Comparison of ENCODE assay signal across 28 mouse cellular contexts in the genomic region with DNA sequence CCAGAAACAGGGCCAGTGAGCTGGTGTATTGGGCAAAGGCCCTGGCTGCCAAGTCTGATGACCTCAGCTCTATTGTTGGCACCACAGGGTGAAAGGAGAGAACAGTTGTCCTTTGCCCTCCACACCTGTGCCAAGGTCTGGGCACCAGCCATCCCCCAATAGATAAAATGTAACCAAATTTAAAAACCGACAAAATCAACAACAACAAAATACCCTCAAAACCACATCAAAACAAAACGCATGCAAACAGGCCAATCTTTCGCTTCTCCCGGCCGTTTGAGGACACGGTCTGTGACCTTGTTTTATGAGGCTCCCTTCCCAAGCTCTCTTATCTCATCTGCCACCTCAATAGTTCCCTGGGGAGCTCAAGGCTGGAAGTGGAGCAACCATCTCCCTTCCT. TPM values are rescaled to one million over a fixed set of nuclear protein-coding genes. Genes with fewer than 3 reads are reported as not detected.
A peak's percentile ranks its signal among the peaks of the same experiment; 100 is the strongest.
DNase-seq lines count a peak whose midpoint lies in the region; ATAC-seq and TF ChIP-seq lines count a peak whose summit lies in the region.
"Had no signal": no experiment of that assay in that cellular context is flagged by ENCODE, and none has a peak within 500 bp of the region (broad histone marks: within the 10 kb centered on the region; RNA-seq: fewer than 3 reads in every experiment).

No protein-coding gene starts in this region.

- no peak for TF ChIP-seq CTCF in liver, postnatal 0 days (IDR thresholded peaks at IDR 0.05; ENCODE audit: low read depth)
- no peak for TF ChIP-seq CTCF in small intestine, adult 2 months (IDR thresholded peaks at IDR 0.05; ENCODE audit: extremely low read depth, insufficient read length, insufficient replicate concordance, low read depth, low read length)

- WGBS in kidney, embryonic 15.5 days: 66% methylated on average over 6 of the region's 6 CpGs
- 54% methylated on average over 6 of the region's 6 CpGs for WGBS in liver, postnatal 0 days (ENCODE audit: insufficient replicate concordance)
- WGBS in liver, embryonic 11.5 days: 68% methylated on average over 6 of the region's 6 CpGs
- 22% methylated on average over 6 of the region's 6 CpGs for WGBS in small intestine, adult 2 months

- H3K4me3 ChIP-seq in kidney, embryonic 15.5 days (replicated peaks): no peak overlapping the region
- no peak overlapping the region for H3K4me3 ChIP-seq in liver, postnatal 0 days (ENCODE audit: low read depth, low read length)
- H3K4me3 ChIP-seq in liver, embryonic 11.5 days (ENCODE audit: low read depth, low read length): no peak overlapping the region
- H3K4me3 ChIP-seq in small intestine, adult 2 months (ENCODE audit: low read depth, low read length): no peak overlapping the region
- H3K4me3 ChIP-seq: hindbrain, embryonic 10.5 days; limb, embryonic 12.5 days; midbrain, embryonic 15.5 days; neural tube, embryonic 15.5 days had no signal

- peak; percentile 75 for DNase-seq in adrenal gland, adult 2 months
- DNase-seq in adrenal gland, adult 18-20 months (ENCODE audit: low spot score in 2 of 2): no peak
- DNase-seq in kidney, adult 11 months: peak; percentile 60
- DNase-seq in liver, postnatal 0 days: no peak
- no peak for DNase-seq in liver, embryonic 11.5 days (ENCODE audit: low spot score)
- no peak for DNase-seq in urinary bladder, postnatal 14 days (ENCODE audit: low spot score)
- DNase-seq: cerebellum, adult 11-12 months; cerebellum, postnatal 25 days; embryo, embryonic 11 days; lung, adult 18-20 months; spleen, adult 18-20 months; thymus, adult 2 months had no signal

- no peak overlapping the region for H3K4me2 ChIP-seq in kidney, embryonic 15.5 days
- no peak overlapping the region for H3K4me2 ChIP-seq in liver, postnatal 0 days (ENCODE audit: low read depth, low read length)
- no peak overlapping the region for H3K4me2 ChIP-seq in liver, embryonic 11.5 days
- H3K4me2 ChIP-seq: limb, embryonic 12.5 days; midbrain, embryonic 15.5 days; neural tube, embryonic 15.5 days had no signal

- no peak overlapping the region for H3K9ac ChIP-seq in kidney, embryonic 15.5 days
- H3K9ac ChIP-seq in liver, postnatal 0 days (replicated peaks): no peak overlapping the region; the same call in 1 of the 2 replicates
- H3K9ac ChIP-seq in liver, embryonic 11.5 days (ENCODE audit: low read depth, low read length): no peak overlapping the region
- H3K9ac ChIP-seq: limb, embryonic 12.5 days; midbrain, embryonic 15.5 days; neural tube, embryonic 15.5 days had no signal

- H3K4me1 ChIP-seq in kidney, embryonic 15.5 days: no peaks in the 10 kb centered on the region
- H3K4me1 ChIP-seq in liver, postnatal 0 days (ENCODE audit: insufficient read depth): peaks cover 5% of the 10 kb centered on the region
- H3K4me1 ChIP-seq in liver, embryonic 11.5 days (replicated peaks; ENCODE audit: control insufficient read depth, insufficient read depth, low read length): peaks cover 5% of the 10 kb centered on the region; the same call in 1 of the 2 replicates
- H3K4me1 ChIP-seq in small intestine, adult 2 months (ENCODE audit: control insufficient read depth, insufficient read depth, insufficient read length, low read length): peaks cover 37% of the 10 kb centered on the region
- H3K4me1 ChIP-seq: hindbrain, embryonic 10.5 days; limb, embryonic 12.5 days; midbrain, embryonic 15.5 days; neural tube, embryonic 15.5 days had no signal

- H3K27me3 ChIP-seq in kidney, embryonic 15.5 days: no peaks in the 10 kb centered on the region
- no peaks in the 10 kb centered on the region for H3K27me3 ChIP-seq in liver, postnatal 0 days (ENCODE audit: insufficient read depth, low read length)
- no peaks in the 10 kb centered on the region for H3K27me3 ChIP-seq in liver, embryonic 11.5 days (replicated peaks; ENCODE audit: control insufficient read depth, insufficient read depth, low read length)
- H3K27me3 ChIP-seq in small intestine, adult 2 months (ENCODE audit: control insufficient read depth, insufficient read depth, low read length): no peaks in the 10 kb centered on the region
- H3K27me3 ChIP-seq: midbrain, embryonic 15.5 days; neural tube, embryonic 15.5 days; Patski had no signal

- H3K9me3 ChIP-seq in kidney, embryonic 15.5 days (replicated peaks): no peaks in the 10 kb centered on the region
- no peaks in the 10 kb centered on the region for H3K9me3 ChIP-seq in liver, postnatal 0 days (ENCODE audit: low read length)
- no peaks in the 10 kb centered on the region for H3K9me3 ChIP-seq in liver, embryonic 11.5 days (ENCODE audit: control insufficient read depth, low read length)
- H3K9me3 ChIP-seq: limb, embryonic 12.5 days; midbrain, embryonic 15.5 days; neural tube, embryonic 15.5 days had no signal

- ATAC-seq in kidney, embryonic 15.5 days (replicated peaks; ENCODE audit: low FRiP score): no peak
- no peak for ATAC-seq in liver, postnatal 0 days
- ATAC-seq in liver, embryonic 11.5 days (replicated peaks; ENCODE audit: low FRiP score): no peak
- ATAC-seq: CD4-positive, CD25-positive, alpha-beta regulatory T cell, adult 4 months; forebrain, embryonic 16.5 days; hindbrain, postnatal 0 days; midbrain, embryonic 15.5 days; Patski had no signal

- TF ChIP-seq EP300 in liver, postnatal 0 days (IDR thresholded peaks at IDR 0.05; ENCODE audit: low read depth): no peak

- H3K36me3 ChIP-seq in kidney, embryonic 15.5 days: no peaks in the 10 kb centered on the region
- no peaks in the 10 kb centered on the region for H3K36me3 ChIP-seq in liver, postnatal 0 days (replicated peaks; ENCODE audit: insufficient read depth, low read length)
- H3K36me3 ChIP-seq in liver, embryonic 11.5 days (ENCODE audit: control insufficient read depth, insufficient read depth, low read length): no peaks in the 10 kb centered on the region
- H3K36me3 ChIP-seq in small intestine, adult 2 months (ENCODE audit: control insufficient read depth, insufficient read depth, low read length): no peaks in the 10 kb centered on the region
- H3K36me3 ChIP-seq: hindbrain, embryonic 10.5 days; limb, embryonic 12.5 days; midbrain, embryonic 15.5 days; neural tube, embryonic 15.5 days had no signal

- no peak for TF ChIP-seq POLR2A in small intestine, adult 2 months (IDR thresholded peaks at IDR 0.05; ENCODE audit: low read depth, low read length)

- H3K27ac ChIP-seq in kidney, embryonic 15.5 days: no peak overlapping the region
- H3K27ac ChIP-seq in liver, postnatal 0 days (ENCODE audit: low read depth): peak overlapping the region; percentile 42; the same call in 1 of the 2 replicates
- H3K27ac ChIP-seq in liver, embryonic 11.5 days (ENCODE audit: low read depth, low read length): no peak overlapping the region
- peak overlapping the region; percentile 97 for H3K27ac ChIP-seq in small intestine, adult 2 months (ENCODE audit: insufficient read depth, low read depth, low read length)
- H3K27ac ChIP-seq: hindbrain, embryonic 10.5 days; hindbrain, postnatal 0 days; limb, embryonic 12.5 days; midbrain, embryonic 15.5 days; neural tube, embryonic 15.5 days had no signal

RNA-seq across cellular contexts. Expression of a gene that starts 5.4 kb away (rescaled TPM):
- total RNA-seq in adrenal gland, adult 2 months (2021): not detected
- 0.52 and 0.55 TPM in 2 replicates for polyA plus RNA-seq in adrenal gland, adult 2 months (2012; rRNA removed)
- total RNA-seq in adrenal gland, adult 18-20 months (2021): not detected
- polyA plus RNA-seq in kidney, embryonic 15.5 days (2015; fragmentation: Nextera tagmentation; extraction: Ambion mirVana): not detected in 2 replicates
- 0.09 TPM in 1 of 2 replicates, not detected in the other for polyA plus RNA-seq in liver, postnatal 0 days (2015; fragmentation: Nextera tagmentation; extraction: Ambion mirVana)
- not detected in 2 replicates for polyA plus RNA-seq in liver, embryonic 11.5 days (2014; fragmentation: Nextera tagmentation; extraction: Ambion mirVana)
- polyA plus RNA-seq in small intestine, adult 2 months (2012; rRNA removed): 0.47 and 1.3 TPM in 2 replicates
- total RNA-seq: gastrocnemius, postnatal 4 days; hindbrain, postnatal 0 days; layer of hippocampus, postnatal 14 days; left cerebral cortex, postnatal 10 days; megakaryocyte-erythroid progenitor cell, adult 5-6 weeks had no signal
- polyA plus RNA-seq: CD4-positive, CD25-positive, alpha-beta regulatory T cell, adult 4 months; embryonic facial prominence, embryonic 14.5 days; heart, embryonic 14.5 days; hindbrain, embryonic 10.5 days; limb, embryonic 12.5 days; Patski had no signal

RNA-seq across cellular contexts. Expression of a gene that starts 14.7 kb away (rescaled TPM):
- total RNA-seq in adrenal gland, adult 2 months (2021): under 1 TPM in 1 of 2 experiments, not detected in 1; 0.86 TPM
- 0.71 and 1.3 TPM in 2 replicates for polyA plus RNA-seq in adrenal gland, adult 2 months (2012; rRNA removed)
- not detected for total RNA-seq in adrenal gland, adult 18-20 months (2021)
- polyA plus RNA-seq in kidney, embryonic 15.5 days (2015; fragmentation: Nextera tagmentation; extraction: Ambion mirVana): 0.16 TPM in 1 of 2 replicates, not detected in the other
- polyA plus RNA-seq in liver, postnatal 0 days (2015; fragmentation: Nextera tagmentation; extraction: Ambion mirVana): 0.18 and 0.19 TPM in 2 replicates
- polyA plus RNA-seq in liver, embryonic 11.5 days (2014; fragmentation: Nextera tagmentation; extraction: Ambion mirVana): not detected in 2 replicates
- polyA plus RNA-seq in small intestine, adult 2 months (2012; rRNA removed): 0.13 TPM in 1 of 2 replicates, not detected in the other
- total RNA-seq: gastrocnemius, postnatal 4 days; megakaryocyte-erythroid progenitor cell, adult 5-6 weeks had no signal
- polyA plus RNA-seq: CD4-positive, CD25-positive, alpha-beta regulatory T cell, adult 4 months; heart, embryonic 14.5 days had no signal

RNA-seq across cellular contexts. Expression of a gene that starts 21.3 kb away (rescaled TPM):
- not detected for total RNA-seq in adrenal gland, adult 2 months (2021)
- polyA plus RNA-seq in adrenal gland, adult 2 months (2012; rRNA removed): not detected in 2 replicates
- total RNA-seq in adrenal gland, adult 18-20 months (2021): not detected
- 0.09 TPM in 1 of 2 replicates, not detected in the other for polyA plus RNA-seq in kidney, embryonic 15.5 days (2015; fragmentation: Nextera tagmentation; extraction: Ambion mirVana)
- not detected in 2 replicates for polyA plus RNA-seq in liver, postnatal 0 days (2015; fragmentation: Nextera tagmentation; extraction: Ambion mirVana)
- polyA plus RNA-seq in liver, embryonic 11.5 days (2014; fragmentation: Nextera tagmentation; extraction: Ambion mirVana): not detected in 2 replicates
- polyA plus RNA-seq in small intestine, adult 2 months (2012; rRNA removed): not detected in 2 replicates
- total RNA-seq: gastrocnemius, postnatal 4 days; hindbrain, postnatal 0 days; layer of hippocampus, postnatal 14 days; left cerebral cortex, postnatal 10 days; megakaryocyte-erythroid progenitor cell, adult 5-6 weeks had no signal
- polyA plus RNA-seq: CD4-positive, CD25-positive, alpha-beta regulatory T cell, adult 4 months; forebrain, embryonic 16.5 days; heart, embryonic 14.5 days; hindbrain, embryonic 10.5 days; hindbrain, postnatal 0 days; limb, embryonic 12.5 days; midbrain, embryonic 15.5 days; neural tube, embryonic 15.5 days had no signal

RNA-seq across cellular contexts. Expression of a gene that starts 43.9 kb away (rescaled TPM):
- total RNA-seq in adrenal gland, adult 2 months (2021): 10 to 100 TPM; 26.7 to 34.1 TPM
- 155 and 161 TPM in 2 replicates for polyA plus RNA-seq in adrenal gland, adult 2 months (2012; rRNA removed)
- 10 to 100 TPM; 21.9 to 34.8 TPM for total RNA-seq in adrenal gland, adult 18-20 months (2021)
- polyA plus RNA-seq in kidney, embryonic 15.5 days (2015; fragmentation: Nextera tagmentation; extraction: Ambion mirVana): 3.9 and 4.9 TPM in 2 replicates
- polyA plus RNA-seq in liver, postnatal 0 days (2015; fragmentation: Nextera tagmentation; extraction: Ambion mirVana): 5.4 and 11.2 TPM in 2 replicates
- polyA plus RNA-seq in liver, embryonic 11.5 days (2014; fragmentation: Nextera tagmentation; extraction: Ambion mirVana): 5.4 and 7.0 TPM in 2 replicates
- polyA plus RNA-seq in small intestine, adult 2 months (2012; rRNA removed): 169 and 226 TPM in 2 replicates
- total RNA-seq: megakaryocyte-erythroid progenitor cell, adult 5-6 weeks had no signal

RNA-seq across cellular contexts. Expression of a gene that starts 54.5 kb away (rescaled TPM):
- total RNA-seq in adrenal gland, adult 2 months (2021): 10 to 100 TPM; 20.3 to 36.5 TPM
- 9.6 and 12.0 TPM in 2 replicates for polyA plus RNA-seq in adrenal gland, adult 2 months (2012; rRNA removed)
- 10 to 100 TPM; 20.8 to 32.4 TPM for total RNA-seq in adrenal gland, adult 18-20 months (2021)
- polyA plus RNA-seq in kidney, embryonic 15.5 days (2015; fragmentation: Nextera tagmentation; extraction: Ambion mirVana): 13.7 and 13.9 TPM in 2 replicates
- polyA plus RNA-seq in liver, postnatal 0 days (2015; fragmentation: Nextera tagmentation; extraction: Ambion mirVana): 2.2 and 3.0 TPM in 2 replicates
- 5.1 and 6.1 TPM in 2 replicates for polyA plus RNA-seq in liver, embryonic 11.5 days (2014; fragmentation: Nextera tagmentation; extraction: Ambion mirVana)
- 5.7 and 14.3 TPM in 2 replicates for polyA plus RNA-seq in small intestine, adult 2 months (2012; rRNA removed)

Comparison
In these comparisons a context has a peak if more than half of its experiments do, and no peak if none do; other contexts are left out.
1. DNase-seq: peak in adrenal gland, adult 2 months (single experiment) and kidney, adult 11 months (single experiment); none in adrenal gland, adult 18-20 months (0 of 2), liver, postnatal 0 days (single experiment), liver, embryonic 11.5 days (single experiment) and urinary bladder, postnatal 14 days (single experiment).
2. H3K27ac ChIP-seq: peak in liver, postnatal 0 days (single experiment) and small intestine, adult 2 months (single experiment); none in kidney, embryonic 15.5 days (single experiment) and liver, embryonic 11.5 days (single experiment).